Mouse (Mus musculus): ENCODE results near the gene Catsper3.

- TF ChIP-seq CTCF (IDR thresholded peaks at IDR 0.05; ENCODE audit: insufficient read depth, low read length) = no peak
- no peak for TF ChIP-seq POLR2A (IDR thresholded peaks at IDR 0.05; ENCODE audit: borderline replicate concordance, extremely low read depth, low read depth, low read length)
Measured at GRCm38 (mm10) chr13:55836142-55836625, 51.8 kb downstream of the Catsper3 start, which contains the start of gene Pitx1.

Data from lung, adult 2 months (tissue).